18 mouse cellular contexts compared by ENCODE assay signal in genomic region chr11:97714356-97714755, GRCm38 (mm10). TPM values are rescaled to one million over a fixed set of nuclear protein-coding genes. Genes with fewer than 3 reads are reported as not detected.
DNase-seq lines count a peak whose midpoint lies in the region; ATAC-seq and TF ChIP-seq lines count a peak whose summit lies in the region.
"Had no signal": no experiment of that assay in that cellular context is flagged by ENCODE, and none has a peak within 500 bp of the region (broad histone marks: within the 10 kb centered on the region; RNA-seq: fewer than 3 reads in every experiment).

No protein-coding gene starts in this region.

- no peak for DNase-seq in heart, adult 2 months
- DNase-seq in heart, postnatal 36 days, result no peak
- DNase-seq in limb, embryonic 10.5 days (ENCODE audit: low spot score), result no peak
- DNase-seq in 416B (ENCODE audit: low read depth) (peak; percentile 57), MEL (ENCODE audit: low read depth, low spot score) (peak; percentile 74)
- DNase-seq in thymus, adult 18-20 months, result no peak
- no peak for DNase-seq in layer of hippocampus, postnatal 25 days (ENCODE audit: extremely low spot score in 1 of 2, low spot score in 1 of 2)
- DNase-seq: kidney, adult 18-20 months; kidney, postnatal 4 days; right cerebral cortex, adult 18-20 months; thymus, postnatal 4 days had no signal

- TF ChIP-seq RAD21 in MEL (IDR thresholded peaks at IDR 0.05; ENCODE audit: low read depth, low read length), result peak; percentile 23

- H3K4me1 ChIP-seq in heart, adult 2 months (ENCODE audit: control insufficient read depth, insufficient read depth, low read length), result peaks cover 2% of the 10 kb centered on the region; the same call in 1 of the 2 replicates
- H3K4me1 ChIP-seq in limb, embryonic 15.5 days, result no peaks in the 10 kb centered on the region
- H3K4me1 ChIP-seq in limb, embryonic 10.5 days, result no peaks in the 10 kb centered on the region
- peaks cover 0 to 3% of the 10 kb centered on the region in 2 experiments; a peak in 2 of 4 replicates for H3K4me1 ChIP-seq in MEL (ENCODE audit: control insufficient read depth in 1 of 2, insufficient read depth in 2 of 2, low read length in 2 of 2)
- H3K4me1 ChIP-seq: hindbrain, embryonic 12.5 days; limb, embryonic 12.5 days; midbrain, embryonic 10.5 days had no signal

- no peaks in the 10 kb centered on the region for H3K36me3 ChIP-seq in heart, adult 2 months (ENCODE audit: control insufficient read depth, insufficient read depth, low read length)
- peaks cover 65% of the 10 kb centered on the region for H3K36me3 ChIP-seq in limb, embryonic 15.5 days
- H3K36me3 ChIP-seq in limb, embryonic 10.5 days, result peaks cover 96% of the 10 kb centered on the region
- H3K36me3 ChIP-seq in MEL (ENCODE audit: control insufficient read depth in 1 of 2, insufficient read depth in 2 of 2, low read length in 2 of 2), result peaks cover 3 to 6% of the 10 kb centered on the region in 2 experiments; a peak in 2 of 4 replicates

- H3K4me3 ChIP-seq in heart, adult 2 months, result no peak overlapping the region
- no peak overlapping the region for H3K4me3 ChIP-seq in limb, embryonic 15.5 days
- no peak overlapping the region for H3K4me3 ChIP-seq in limb, embryonic 10.5 days
- H3K4me3 ChIP-seq in MEL (ENCODE audit: control insufficient read depth in 1 of 2, insufficient read depth in 1 of 2, low read depth in 2 of 2, low read length in 2 of 2), result no peak overlapping the region
- H3K4me3 ChIP-seq: erythroblast, embryonic 14.5 days; heart, embryonic 13.5 days; hindbrain, embryonic 12.5 days; limb, embryonic 12.5 days; midbrain, embryonic 10.5 days had no signal

- TF ChIP-seq CTCF in heart, adult 2 months (IDR thresholded peaks at IDR 0.05), result peak; percentile 37
- TF ChIP-seq CTCF in MEL (IDR thresholded peaks at IDR 0.05 in 2 of 3, conservative IDR thresholded peaks at IDR 0.05 in 1 of 3; ENCODE audit: control insufficient read depth in 1 of 3, insufficient read depth in 1 of 3, low read depth in 2 of 3, low read length in 3 of 3, poor library complexity in 1 of 3, severe bottlenecking in 1 of 3), result peak; percentile 36 to 70 (median 46); a peak in 4 of 6 replicates

- no peak for TF ChIP-seq EP300 in heart, adult 2 months (IDR thresholded peaks at IDR 0.05; ENCODE audit: insufficient read depth, low read depth, low read length)
- no peak for TF ChIP-seq EP300 in MEL (IDR thresholded peaks at IDR 0.05; ENCODE audit: low read depth in 1 of 2, low read length in 2 of 2)

- no peak overlapping the region for H3K4me2 ChIP-seq in limb, embryonic 15.5 days
- H3K4me2 ChIP-seq: heart, embryonic 13.5 days; hindbrain, embryonic 12.5 days; limb, embryonic 12.5 days had no signal

- TF ChIP-seq POLR2A in heart, adult 2 months (IDR thresholded peaks at IDR 0.05; ENCODE audit: insufficient read depth, low read depth, low read length), result no peak
- 0 out of 4 replicates have a peak, but pooled peaks of 1 of the 2 experiments have one; percentile 26 for TF ChIP-seq POLR2A in MEL (IDR thresholded peaks at IDR 0.05; ENCODE audit: control insufficient read depth in 1 of 2, insufficient read depth in 1 of 2, low read depth in 1 of 2, low read length in 2 of 2, poor library complexity in 1 of 2)

- no peak overlapping the region for H3K27ac ChIP-seq in heart, adult 2 months
- no peak overlapping the region for H3K27ac ChIP-seq in limb, embryonic 15.5 days
- H3K27ac ChIP-seq in limb, embryonic 10.5 days, result no peak overlapping the region
- no peak overlapping the region for H3K27ac ChIP-seq in MEL (ENCODE audit: control insufficient read depth, low read depth, low read length)
- H3K27ac ChIP-seq: hindbrain, embryonic 12.5 days; limb, embryonic 12.5 days; midbrain, embryonic 10.5 days had no signal

- no peaks in the 10 kb centered on the region for H3K9me3 ChIP-seq in limb, embryonic 15.5 days
- H3K9me3 ChIP-seq in limb, embryonic 10.5 days (replicated peaks), result no peaks in the 10 kb centered on the region
- H3K9me3 ChIP-seq in MEL (replicated peaks; ENCODE audit: insufficient read depth, low read length), result no peaks in the 10 kb centered on the region
- H3K9me3 ChIP-seq: heart, embryonic 13.5 days; limb, embryonic 12.5 days; midbrain, embryonic 10.5 days had no signal

- H3K27me3 ChIP-seq in heart, adult 2 months (ENCODE audit: control insufficient read depth, insufficient read depth, low read length), result no peaks in the 10 kb centered on the region
- no peaks in the 10 kb centered on the region for H3K27me3 ChIP-seq in limb, embryonic 15.5 days
- no peaks in the 10 kb centered on the region for H3K27me3 ChIP-seq in limb, embryonic 10.5 days (ENCODE audit: low read depth, poor library complexity, severe bottlenecking)
- H3K27me3 ChIP-seq in MEL (ENCODE audit: control insufficient read depth in 1 of 2, insufficient read depth in 2 of 2, low read length in 2 of 2), result no peaks in the 10 kb centered on the region
- H3K27me3 ChIP-seq: heart, embryonic 13.5 days; hindbrain, embryonic 12.5 days; limb, embryonic 12.5 days; Patski had no signal

- H3K9ac ChIP-seq in heart, adult 2 months (ENCODE audit: low read depth, low read length), result no peak overlapping the region
- H3K9ac ChIP-seq in limb, embryonic 15.5 days, result no peak overlapping the region
- no peak overlapping the region for H3K9ac ChIP-seq in MEL (ENCODE audit: control insufficient read depth, low read depth, low read length, poor library complexity, severe bottlenecking)
- H3K9ac ChIP-seq: heart, embryonic 13.5 days; hindbrain, embryonic 12.5 days; limb, embryonic 12.5 days had no signal

- intact Hi-C loops in heart, adult 2 months (cut with DNase I), result no loop called here
- intact Hi-C loops in heart, postnatal 36 days (cut with DNase I), result no loop called here

- ATAC-seq in limb, embryonic 15.5 days (ENCODE audit: insufficient number of reproducible peaks, low FRiP score, low TSS enrichment, low read depth), result 0 out of 2 replicates have a peak, but pooled peaks have one; percentile 8
- ATAC-seq: Patski had no signal

- WGBS in heart, adult 2 months, result 91% methylated on average over 3 of the region's 3 CpGs
- WGBS in limb, embryonic 15.5 days, result 94% methylated on average over 3 of the region's 3 CpGs
- WGBS in limb, embryonic 10.5 days, result 96% methylated on average over 3 of the region's 3 CpGs

- no peaks in the 10 kb centered on the region for H3K79me2 ChIP-seq in heart, adult 2 months (replicated peaks; ENCODE audit: control insufficient read depth, insufficient read depth, low read length)
- H3K79me2 ChIP-seq in MEL (ENCODE audit: control insufficient read depth, insufficient read depth, low read length, poor library complexity), result no peaks in the 10 kb centered on the region

RNA-seq across cellular contexts. Expression of gene Psmb3, which starts 11.2 kb away (rescaled TPM):
- 100 to 1,000 TPM; 135 to 139 TPM for total RNA-seq in heart, adult 2 months (2021)
- 273 and 314 TPM in 2 replicates for polyA plus RNA-seq in heart, adult 2 months (2012; rRNA removed)
- total RNA-seq in heart, postnatal 36 days (2021), result 100 to 1,000 TPM; 141 to 151 TPM
- polyA plus RNA-seq in limb, embryonic 15.5 days (2015; fragmentation: Nextera tagmentation; extraction: Ambion mirVana), result 413 and 414 TPM in 2 replicates
- polyA plus RNA-seq in limb, embryonic 10.5 days (2016; fragmentation: Nextera tagmentation; extraction: Ambion mirVana), result 626 and 675 TPM in 2 replicates
- 914 and 1,101 TPM in 2 replicates for total RNA-seq in MEL (2012; rRNA removed)
- 100 to 1,000 TPM in 1 of 2 experiments, not detected in 1; 648 TPM for polyA plus RNA-seq in MEL (2012; ENCODE audit: insufficient read depth in 1 of 2, insufficient read length in 2 of 2, low read depth in 1 of 2, low replicate concordance in 2 of 2, missing spikeins in 1 of 2)
- total RNA-seq in layer of hippocampus, postnatal 25 days (2021), result 100 to 1,000 TPM; 125 to 144 TPM

RNA-seq across cellular contexts. Expression of gene Pcgf2, which starts 14.1 kb away (rescaled TPM):
- 1 to 10 TPM; 4.1 to 5.6 TPM for total RNA-seq in heart, adult 2 months (2021)
- 9.5 and 17.8 TPM in 2 replicates for polyA plus RNA-seq in heart, adult 2 months (2012; rRNA removed)
- 1 to 10 TPM; 5.2 to 7.4 TPM for total RNA-seq in heart, postnatal 36 days (2021)
- 13.1 and 14.7 TPM in 2 replicates for polyA plus RNA-seq in limb, embryonic 15.5 days (2015; fragmentation: Nextera tagmentation; extraction: Ambion mirVana)
- polyA plus RNA-seq in limb, embryonic 10.5 days (2016; fragmentation: Nextera tagmentation; extraction: Ambion mirVana), result 21.0 and 21.5 TPM in 2 replicates
- total RNA-seq in MEL (2012; rRNA removed), result 12.3 and 20.0 TPM in 2 replicates
- polyA plus RNA-seq in MEL (2012; ENCODE audit: insufficient read depth in 1 of 2, insufficient read length in 2 of 2, low read depth in 1 of 2, low replicate concordance in 2 of 2, missing spikeins in 1 of 2), result 10 to 100 TPM in 1 of 2 experiments, not detected in 1; 38.7 TPM
- total RNA-seq in layer of hippocampus, postnatal 25 days (2021), result 10 to 100 TPM; 19.7 to 27.9 TPM

RNA-seq across cellular contexts. Expression of gene Cisd3, which starts 28.7 kb away (rescaled TPM):
- 100 to 1,000 TPM; 130 to 137 TPM for total RNA-seq in heart, adult 2 months (2021)
- polyA plus RNA-seq in heart, adult 2 months (2012; rRNA removed), result 82.7 and 106 TPM in 2 replicates
- total RNA-seq in heart, postnatal 36 days (2021), result 100 to 1,000 TPM; 146 TPM
- 13.5 and 18.6 TPM in 2 replicates for polyA plus RNA-seq in limb, embryonic 15.5 days (2015; fragmentation: Nextera tagmentation; extraction: Ambion mirVana)
- polyA plus RNA-seq in limb, embryonic 10.5 days (2016; fragmentation: Nextera tagmentation; extraction: Ambion mirVana), result 9.4 and 15.3 TPM in 2 replicates
- 1.5 and 1.7 TPM in 2 replicates for total RNA-seq in MEL (2012; rRNA removed)
- 1 to 10 TPM in 1 of 2 experiments, not detected in 1; 6.1 TPM for polyA plus RNA-seq in MEL (2012; ENCODE audit: insufficient read depth in 1 of 2, insufficient read length in 2 of 2, low read depth in 1 of 2, low replicate concordance in 2 of 2, missing spikeins in 1 of 2)
- total RNA-seq in layer of hippocampus, postnatal 25 days (2021), result 10 to 100 TPM; 47.0 to 55.1 TPM
- polyA plus RNA-seq: erythroblast, embryonic 14.5 days had no signal

RNA-seq across cellular contexts. Expression of gene Pip4k2b, which starts 30.1 kb away (rescaled TPM):
- total RNA-seq in heart, adult 2 months (2021), result 10 to 100 TPM; 20.8 to 21.4 TPM
- 13.8 and 18.1 TPM in 2 replicates for polyA plus RNA-seq in heart, adult 2 months (2012; rRNA removed)
- total RNA-seq in heart, postnatal 36 days (2021), result 10 to 100 TPM; 20.6 to 21.7 TPM
- polyA plus RNA-seq in limb, embryonic 15.5 days (2015; fragmentation: Nextera tagmentation; extraction: Ambion mirVana), result 1.7 and 2.2 TPM in 2 replicates
- polyA plus RNA-seq in limb, embryonic 10.5 days (2016; fragmentation: Nextera tagmentation; extraction: Ambion mirVana), result 1.6 and 1.9 TPM in 2 replicates
- 34.7 and 40.2 TPM in 2 replicates for total RNA-seq in MEL (2012; rRNA removed)
- 10 to 100 TPM; 43.4 to 57.3 TPM for polyA plus RNA-seq in MEL (2012; ENCODE audit: insufficient read depth in 1 of 2, insufficient read length in 2 of 2, low read depth in 1 of 2, low replicate concordance in 2 of 2, missing spikeins in 1 of 2)
- 100 to 1,000 TPM; 104 to 105 TPM for total RNA-seq in layer of hippocampus, postnatal 25 days (2021)

RNA-seq across cellular contexts. Expression of gene Mllt6, which starts 51.1 kb away (rescaled TPM):
- total RNA-seq in heart, adult 2 months (2021), result 10 to 100 TPM; 67.1 to 72.5 TPM
- 37.9 and 46.2 TPM in 2 replicates for polyA plus RNA-seq in heart, adult 2 months (2012; rRNA removed)
- 10 to 100 TPM; 67.0 to 68.8 TPM for total RNA-seq in heart, postnatal 36 days (2021)
- polyA plus RNA-seq in limb, embryonic 15.5 days (2015; fragmentation: Nextera tagmentation; extraction: Ambion mirVana), result 2.4 and 2.6 TPM in 2 replicates
- polyA plus RNA-seq in limb, embryonic 10.5 days (2016; fragmentation: Nextera tagmentation; extraction: Ambion mirVana), result 2.5 TPM in 2 replicates
- total RNA-seq in MEL (2012; rRNA removed), result 15.1 and 17.2 TPM in 2 replicates
- polyA plus RNA-seq in MEL (2012; ENCODE audit: insufficient read depth in 1 of 2, insufficient read length in 2 of 2, low read depth in 1 of 2, low replicate concordance in 2 of 2, missing spikeins in 1 of 2), result 10 to 100 TPM in 1 of 2 experiments, not detected in 1; 17.6 TPM
- 100 to 1,000 TPM in 1 of 2 experiments, 10 to 100 TPM in 1; 88.5 to 105 TPM for total RNA-seq in layer of hippocampus, postnatal 25 days (2021)

Comparison
In these comparisons a context has a peak if more than half of its experiments do, and no peak if none do; other contexts are left out.
1. DNase-seq: peak in 416B (single experiment) and MEL (single experiment); none in heart, adult 2 months (0 of 2), heart, postnatal 36 days (0 of 2), limb, embryonic 10.5 days (single experiment), thymus, adult 18-20 months (0 of 2) and layer of hippocampus, postnatal 25 days (0 of 2).
2. RNA of gene Cisd3, which starts 28.7 kb away (total RNA-seq): 146 TPM in heart, postnatal 36 days, 130 to 137 TPM in heart, adult 2 months and 47.0 to 55.1 TPM in layer of hippocampus, postnatal 25 days; 1.5 to 1.7 TPM in MEL; every median in the first group is over 10 times any median in the second.